Mouse (Mus musculus) MEL (cell line): ENCODE measurements around the gene Fndc7. TPM values are rescaled to one million over a fixed set of nuclear protein-coding genes. Genes with fewer than 3 reads are reported as not detected.

Experiments used
- DNase-seq: peaks from one replicate; pipeline ENCODE4 v3.0.0; 2011; ENCODE audit warnings: low read depth, low spot score
- H3K27ac ChIP-seq: 2 replicates; pipeline ENCODE4 v1.5.1; 2012; ENCODE audit warnings: low read depth, mild to moderate bottlenecking, control low read depth, low read length, moderate library complexity; ENCODE audit not compliant: control insufficient read depth
- H3K27me3 ChIP-seq, 2 experiments: fragments of 150-350 bp in 1 of 2; sonication (generic) in 1 of 2; 2 replicates each; pipeline ENCODE4 v1.6.1; 2012; ENCODE audit warnings: low read length in 2 of 2, mild to moderate bottlenecking in 2 of 2, improper control_type of control experiment in 1 of 2, moderate library complexity in 1 of 2; ENCODE audit not compliant: insufficient read depth in 2 of 2, control insufficient read depth in 1 of 2
- H3K36me3 ChIP-seq, 2 experiments: 2 replicates each; pipeline ENCODE4 v1.6.1; 2012 to 2014; ENCODE audit warnings: low read length in 2 of 2, improper control_type of control experiment in 1 of 2, inconsistent platforms in 1 of 2, mild to moderate bottlenecking in 1 of 2; ENCODE audit not compliant: insufficient read depth in 2 of 2, control insufficient read depth in 1 of 2
- H3K4me1 ChIP-seq, 2 experiments: fragments of 150-350 bp in 1 of 2; sonication (generic) in 1 of 2; 2 replicates each; pipeline ENCODE4 v1.6.1; 2012; ENCODE audit warnings: low read length in 2 of 2, improper control_type of control experiment in 1 of 2, mild to moderate bottlenecking in 1 of 2; ENCODE audit not compliant: insufficient read depth in 2 of 2, control insufficient read depth in 1 of 2
- H3K4me3 ChIP-seq, 2 experiments: fragments of 150-350 bp in 1 of 2; sonication (generic) in 1 of 2; 2 replicates each; pipeline ENCODE4 v1.5.1; 2012; ENCODE audit warnings: low read depth in 2 of 2, low read length in 2 of 2, mild to moderate bottlenecking in 2 of 2, moderate library complexity in 2 of 2, control low read depth in 1 of 2, improper control_type of control experiment in 1 of 2; ENCODE audit not compliant: control insufficient read depth in 1 of 2, insufficient read depth in 1 of 2
- H3K79me2 ChIP-seq: 2 replicates; pipeline ENCODE4 v1.6.1; 2012; ENCODE audit warnings: mild to moderate bottlenecking, low read length, moderate library complexity; ENCODE audit not compliant: control insufficient read depth, poor library complexity, insufficient read depth
- H3K9ac ChIP-seq: 2 replicates; pipeline ENCODE4 v1.6.1; 2012; ENCODE audit warnings: low read depth, mild to moderate bottlenecking, control low read depth, low read length, moderate library complexity; ENCODE audit not compliant: control insufficient read depth, poor library complexity, severe bottlenecking
- H3K9me3 ChIP-seq: fragments of 150-350 bp; sonication (generic); replicated peaks from 2 replicates; pipeline ENCODE4 v1.6.1; 2012; ENCODE audit warnings: mild to moderate bottlenecking, low read length, improper control_type of control experiment, moderate library complexity; ENCODE audit not compliant: insufficient read depth
- CHD1 ChIP-seq: IDR thresholded peaks from 2 replicates; pipeline ENCODE4 v1.6.1; 2012; ENCODE audit warnings: low read depth, mild to moderate bottlenecking, inconsistent platforms, low read length, improper control_type of control experiment
- CTCF ChIP-seq, 3 experiments: IDR thresholded peaks in 2 of 3; conservative IDR thresholded peaks in 1 of 3; 2 replicates each; pipeline ENCODE4 v1.5.1; 2011 to 2012; ENCODE audit warnings: low read length in 3 of 3, low read depth in 2 of 3, mild to moderate bottlenecking in 2 of 3, improper control_type of control experiment in 1 of 3, inconsistent platforms in 1 of 3, mixed read lengths in 1 of 3, moderate library complexity in 1 of 3; ENCODE audit not compliant: control insufficient read depth in 1 of 3, insufficient read depth in 1 of 3, poor library complexity in 1 of 3, severe bottlenecking in 1 of 3
- E2F4 ChIP-seq: IDR thresholded peaks from 2 replicates; pipeline ENCODE4 v1.6.1; 2011; ENCODE audit warnings: low read depth, low read length, improper control_type of control experiment, borderline replicate concordance
- ETS1 ChIP-seq: IDR thresholded peaks from 2 replicates; pipeline ENCODE4 v1.6.1; 2012; ENCODE audit warnings: low read depth, mild to moderate bottlenecking, inconsistent platforms, low read length, improper control_type of control experiment, moderate library complexity
- GABPA ChIP-seq: IDR thresholded peaks from 2 replicates; pipeline ENCODE4 v1.6.1; 2012; ENCODE audit warnings: low read depth, mild to moderate bottlenecking, inconsistent platforms, low read length, improper control_type of control experiment, moderate library complexity
- GATA1 ChIP-seq: IDR thresholded peaks from 2 replicates; pipeline ENCODE4 v1.6.1; 2011; ENCODE audit warnings: low read depth, low read length, improper control_type of control experiment
- HCFC1 ChIP-seq: IDR thresholded peaks from 2 replicates; pipeline ENCODE4 v1.6.1; 2012; ENCODE audit warnings: low read depth, mild to moderate bottlenecking, inconsistent platforms, low read length, improper control_type of control experiment, moderate library complexity
- JUND ChIP-seq: IDR thresholded peaks from 2 replicates; pipeline ENCODE4 v1.6.1; 2011; ENCODE audit warnings: low read depth, mild to moderate bottlenecking, improper control_type of control experiment, low read length
- KAT2A ChIP-seq: conservative IDR thresholded peaks from 2 replicates; pipeline ENCODE4 v1.6.1; 2012; ENCODE audit warnings: low read depth, low read length, improper control_type of control experiment, inconsistent platforms
- MAX ChIP-seq: IDR thresholded peaks from 2 replicates; pipeline ENCODE4 v1.6.1; 2011; ENCODE audit warnings: low read length, improper control_type of control experiment
- MEF2A ChIP-seq: IDR thresholded peaks from 2 replicates; pipeline ENCODE4 v1.6.1; 2014; ENCODE audit warnings: low read depth, mild to moderate bottlenecking, inconsistent platforms, low read length, improper control_type of control experiment; ENCODE audit not compliant: poor library complexity, insufficient replicate concordance, severe bottlenecking; ENCODE audit errors: extremely low read depth
- MXI1 ChIP-seq: IDR thresholded peaks from 2 replicates; pipeline ENCODE4 v1.6.1; 2011; ENCODE audit warnings: mild to moderate bottlenecking, low read depth, low read length, improper control_type of control experiment
- MYB ChIP-seq: IDR thresholded peaks from 2 replicates; pipeline ENCODE4 v1.6.1; 2011; ENCODE audit warnings: mild to moderate bottlenecking, low read depth, low read length, improper control_type of control experiment
- MYC ChIP-seq: IDR thresholded peaks from 2 replicates; pipeline ENCODE4 v1.6.1; 2011; ENCODE audit warnings: low read depth, mild to moderate bottlenecking, low read length, improper control_type of control experiment, moderate library complexity
- NELFE ChIP-seq: IDR thresholded peaks from 2 replicates; pipeline ENCODE4 v1.6.1; 2011; ENCODE audit warnings: low read depth, low read length, improper control_type of control experiment
- NRF1 ChIP-seq: IDR thresholded peaks from 2 replicates; pipeline ENCODE4 v1.6.1; 2014; ENCODE audit warnings: low read depth, mild to moderate bottlenecking, inconsistent platforms, low read length, improper control_type of control experiment, moderate library complexity; ENCODE audit not compliant: poor library complexity, insufficient read depth, severe bottlenecking
- POLR2AphosphoS2 ChIP-seq: IDR thresholded peaks from 2 replicates; pipeline ENCODE4 v1.6.1; 2011; ENCODE audit warnings: low read length, improper control_type of control experiment
- POLR2AphosphoS5 ChIP-seq: IDR thresholded peaks from 2 replicates; pipeline ENCODE4 v1.6.1; 2012; ENCODE audit warnings: low read depth, borderline replicate concordance, mild to moderate bottlenecking, inconsistent platforms, low read length, moderate library complexity, mixed read lengths
- RAD21 ChIP-seq: IDR thresholded peaks from 2 replicates; pipeline ENCODE4 v1.6.1; 2011; ENCODE audit warnings: mild to moderate bottlenecking, low read depth, low read length, improper control_type of control experiment
- SIN3A ChIP-seq: IDR thresholded peaks from 2 replicates; pipeline ENCODE4 v1.6.1; 2012; ENCODE audit warnings: low read length, improper control_type of control experiment, inconsistent platforms
- SMC3 ChIP-seq: IDR thresholded peaks from 2 replicates; pipeline ENCODE4 v1.6.1; 2011; ENCODE audit warnings: low read depth, low read length, improper control_type of control experiment
- TBP ChIP-seq: IDR thresholded peaks from 2 replicates; pipeline ENCODE4 v1.8.0; 2011; ENCODE audit warnings: low read depth, low read length, improper control_type of control experiment
- TCF12 ChIP-seq: IDR thresholded peaks from 2 replicates; pipeline ENCODE4 v1.6.1; 2014; ENCODE audit warnings: low read depth, mild to moderate bottlenecking, inconsistent platforms, low read length, improper control_type of control experiment, moderate library complexity
- UBTF ChIP-seq: IDR thresholded peaks from 2 replicates; pipeline ENCODE4 v1.6.1; 2012; ENCODE audit warnings: low read depth, mild to moderate bottlenecking, inconsistent platforms, low read length, improper control_type of control experiment, moderate library complexity, borderline replicate concordance; ENCODE audit not compliant: insufficient read depth
- USF1 ChIP-seq: IDR thresholded peaks from 2 replicates; pipeline ENCODE4 v1.6.1; 2014; ENCODE audit warnings: low read depth, mild to moderate bottlenecking, inconsistent platforms, low read length, improper control_type of control experiment, moderate library complexity
- ZC3H11A ChIP-seq: IDR thresholded peaks from 2 replicates; pipeline ENCODE4 v1.6.1; 2012; ENCODE audit warnings: low read depth, mild to moderate bottlenecking, inconsistent platforms, low read length, improper control_type of control experiment
- ZMIZ1 ChIP-seq: IDR thresholded peaks from 2 replicates; pipeline ENCODE4 v1.6.1; 2012; ENCODE audit warnings: low read depth, mild to moderate bottlenecking, inconsistent platforms, low read length, improper control_type of control experiment, moderate library complexity
- ZNF384 ChIP-seq: IDR thresholded peaks from 2 replicates; pipeline ENCODE4 v1.6.1; 2012; ENCODE audit warnings: low read depth, mild to moderate bottlenecking, inconsistent platforms, low read length, improper control_type of control experiment
- polyA plus RNA-seq, 2 experiments: library from polyadenylated mRNA; stranded (reverse) in 1 of 2; unstranded in 1 of 2; fragments of >175 nt in 1 of 2; fragments of >200 nt in 1 of 2; gene quantifications; 2 replicates each; pipeline versions ENCODE4 v1.2.1 to v1.2.4; 2012; ENCODE audit warnings: low replicate concordance in 2 of 2, low read depth in 1 of 2; ENCODE audit not compliant: insufficient read length in 2 of 2, insufficient read depth in 1 of 2, missing spikeins in 1 of 2
- total RNA-seq: library from RNA; depleted of rRNA; stranded (reverse); fragments of 300-350 nt; gene quantifications from 2 replicates; pipeline ENCODE4 v1.2.3, GENCODE M21; 2012

Gene Fndc7
- total and polyA plus RNA-seq, 3 experiments: 0.13 TPM; not detected in 2

- TF ChIP-seq KAT2A: no peak; the same call in 1 of the 2 replicates
- no peak for TF ChIP-seq MYC
- peak; percentile 58; the same call in 1 of the 2 replicates for TF ChIP-seq TCF12
- no peak for TF ChIP-seq MEF2A
- TF ChIP-seq POLR2AphosphoS2: peak; percentile 50; the same call in 1 of the 2 replicates
- no peak for TF ChIP-seq ZC3H11A
- TF ChIP-seq SIN3A: peak; percentile 65; the same call in 1 of the 2 replicates
- no peak for TF ChIP-seq CHD1
- TF ChIP-seq E2F4: no peak
These were observed 49.6 kb downstream of the Fndc7 start, which contains the start of gene Stxbp3 (continued) for GRCm38 (mm10) chr3:108840000-108840715.

- peak overlapping the region; percentile 65 for H3K27ac ChIP-seq
- H3K27me3 ChIP-seq: peaks cover 3 to 4% of the 10 kb centered on the region in 2 experiments; a peak in 2 of 4 replicates
- peak overlapping the region; percentile 83 for H3K9ac ChIP-seq
- peaks cover 25% of the 10 kb centered on the region for H3K79me2 ChIP-seq
- no peak for TF ChIP-seq UBTF
- no peak for TF ChIP-seq GABPA
- TF ChIP-seq NELFE: no peak
- peak; percentile 11; the same call in 1 of the 2 replicates for TF ChIP-seq ZC3H11A
- peak; percentile 91 for TF ChIP-seq ZNF384
- TF ChIP-seq ETS1: peak; percentile 28; the same call in 1 of the 2 replicates
- TF ChIP-seq NRF1: no peak
- no peak for TF ChIP-seq ZMIZ1
- TF ChIP-seq KAT2A: no peak
- TF ChIP-seq SMC3: no peak
- TF ChIP-seq TCF12: 0 out of 2 replicates have a peak, but pooled peaks have one; percentile 15
- TF ChIP-seq GATA1: 0 out of 2 replicates have a peak, but pooled peaks have one; percentile 36
- no peak for TF ChIP-seq POLR2AphosphoS5
- no peak for TF ChIP-seq MXI1
- TF ChIP-seq MAX: no peak
- TF ChIP-seq TBP: no peak
- no peak for TF ChIP-seq USF1
- peak; percentile 19; the same call in 1 of the 2 replicates for TF ChIP-seq MYB
- no peak for TF ChIP-seq JUND
- TF ChIP-seq RAD21: no peak
- TF ChIP-seq CTCF (IDR thresholded peaks at IDR 0.05 in 2 of 3, conservative IDR thresholded peaks at IDR 0.05 in 1 of 3; ENCODE audit: control insufficient read depth in 1 of 3, insufficient read depth in 1 of 3, low read depth in 2 of 3, low read length in 3 of 3, poor library complexity in 1 of 3, severe bottlenecking in 1 of 3): no peak
- peak; percentile 40; the same call in 1 of the 2 replicates for TF ChIP-seq HCFC1
- peak; percentile 35 for TF ChIP-seq SIN3A
- TF ChIP-seq, all 39 proteins: peak for 8
- Histone ChIP-seq H3K36me3 (peaks cover 0 to 28% of the 10 kb centered on the region in 2 experiments; a peak in 3 of 4 replicates), H3K4me3 (peak overlapping the region; percentile 87 to 93), H3K9me3 (no peaks in the 10 kb centered on the region), H3K4me1 (peaks cover 14 to 17% of the 10 kb centered on the region in 2 experiments)
- DNase-seq: peak; percentile 79
These were observed 50.2 kb downstream of the Fndc7 start for GRCm38 (mm10) chr3:108839647-108839999.
